Mouse (Mus musculus): ENCODE data around the gene Pcna.

DNA sequence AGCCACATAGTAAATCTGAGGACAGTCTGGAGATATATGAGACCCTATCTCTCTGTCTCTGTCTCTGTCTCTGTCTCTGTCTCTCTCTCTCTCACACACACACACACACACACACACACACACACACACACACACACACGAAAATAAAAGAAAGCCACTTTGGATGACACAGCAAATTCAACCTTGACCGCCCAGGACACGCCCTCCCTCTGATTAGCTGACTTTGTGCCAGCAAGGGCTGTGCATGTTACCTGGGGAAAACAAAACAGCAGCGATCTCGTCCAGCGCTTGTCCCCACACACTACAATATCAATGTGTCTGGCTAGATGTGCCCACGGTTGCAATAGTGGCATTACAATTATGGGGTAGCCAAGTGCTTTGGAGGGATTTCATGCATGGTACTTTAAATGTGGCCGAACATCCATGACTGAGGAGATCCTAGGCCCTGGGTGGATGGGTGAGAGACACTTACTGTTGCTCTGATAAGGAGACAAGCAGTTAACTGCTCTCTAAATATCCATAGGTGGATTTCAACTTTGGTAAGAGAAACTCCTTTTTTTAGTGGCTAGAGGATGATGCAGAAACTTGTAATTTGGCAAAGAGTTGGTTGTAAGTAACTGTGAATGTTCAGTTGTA is 44.8 kb downstream of the Pcna start:
- TF ChIP-seq POLR2A (IDR thresholded peaks at IDR 0.05; ENCODE audit: low read depth, low read length) (no peak), CTCF (conservative IDR thresholded peaks at IDR 0.05; ENCODE audit: insufficient read depth, insufficient read length, low read depth, low read length) (no peak)

All from kidney, adult 2 months (tissue).